8 mouse cellular contexts compared by ENCODE assay signal in genomic region chr1:155972146-155973067, GRCm38 (mm10). TPM values are rescaled to one million over a fixed set of nuclear protein-coding genes. Genes with fewer than 3 reads are reported as not detected.
DNase-seq lines count a peak whose midpoint lies in the region; ATAC-seq lines count a peak whose summit lies in the region.

No protein-coding gene starts in this region.

- DNase-seq in heart, postnatal 10 days = no peak
- DNase-seq in A20 (ENCODE audit: low read depth, low spot score) (peak; percentile 79), R1 (ENCODE audit: low read depth, low spot score) (peak; percentile 34)
- peak; percentile 32 for DNase-seq in forebrain, embryonic 14.5 days (ENCODE audit: low spot score)
- no peak for DNase-seq in liver, embryonic 13.5 days
- DNase-seq in adrenal gland, adult 2 months = no peak

- H3K9me3 ChIP-seq in heart, embryonic 14.5 days (ENCODE audit: control insufficient read depth, low read length) = no peaks in the 10 kb centered on the region
- H3K9me3 ChIP-seq in forebrain, embryonic 14.5 days (replicated peaks; ENCODE audit: control insufficient read depth, low read length) = no peaks in the 10 kb centered on the region
- no peaks in the 10 kb centered on the region for H3K9me3 ChIP-seq in liver, embryonic 13.5 days (replicated peaks)
- no peaks in the 10 kb centered on the region for H3K9me3 ChIP-seq in neural tube, embryonic 15.5 days (replicated peaks)

- H3K27me3 ChIP-seq in heart, embryonic 14.5 days (ENCODE audit: control insufficient read depth, insufficient read depth, low read length) = no peaks in the 10 kb centered on the region
- H3K27me3 ChIP-seq in forebrain, embryonic 14.5 days (replicated peaks; ENCODE audit: control insufficient read depth, insufficient read depth, low read length) = no peaks in the 10 kb centered on the region
- H3K27me3 ChIP-seq in liver, embryonic 13.5 days = no peaks in the 10 kb centered on the region
- no peaks in the 10 kb centered on the region for H3K27me3 ChIP-seq in neural tube, embryonic 15.5 days (replicated peaks)

- WGBS in heart, embryonic 14.5 days = 2% methylated on average over 51 of the region's 51 CpGs
- 2% methylated on average over 41 of the region's 51 CpGs for WGBS in forebrain, embryonic 14.5 days
- WGBS in liver, embryonic 13.5 days (ENCODE audit: insufficient replicate concordance) = 2% methylated on average over 35 of the region's 51 CpGs
- 2% methylated on average over 49 of the region's 51 CpGs for WGBS in neural tube, embryonic 15.5 days

- peak overlapping the region; percentile 99 for H3K9ac ChIP-seq in heart, embryonic 14.5 days (ENCODE audit: low read length)
- H3K9ac ChIP-seq in forebrain, embryonic 14.5 days (ENCODE audit: low read length) = peak overlapping the region; percentile 97
- H3K9ac ChIP-seq in liver, embryonic 13.5 days = peak overlapping the region; percentile 99
- peak overlapping the region; percentile 100 for H3K9ac ChIP-seq in neural tube, embryonic 15.5 days (replicated peaks)

- H3K36me3 ChIP-seq in heart, embryonic 14.5 days (ENCODE audit: control insufficient read depth, insufficient read depth, low read length) = no peaks in the 10 kb centered on the region
- H3K36me3 ChIP-seq in forebrain, embryonic 14.5 days (ENCODE audit: control insufficient read depth, insufficient read depth, low read length) = no peaks in the 10 kb centered on the region
- no peaks in the 10 kb centered on the region for H3K36me3 ChIP-seq in liver, embryonic 13.5 days
- no peaks in the 10 kb centered on the region for H3K36me3 ChIP-seq in neural tube, embryonic 15.5 days

- H3K4me3 ChIP-seq in heart, embryonic 14.5 days (ENCODE audit: control insufficient read depth in 1 of 2, insufficient read depth in 1 of 2, low read depth in 1 of 2, low read length in 2 of 2) = peak overlapping the region; percentile 98 to 100
- H3K4me3 ChIP-seq in forebrain, embryonic 14.5 days (ENCODE audit: low read depth, low read length) = peak overlapping the region; percentile 98
- peak overlapping the region; percentile 97 for H3K4me3 ChIP-seq in liver, embryonic 13.5 days (replicated peaks)
- H3K4me3 ChIP-seq in neural tube, embryonic 15.5 days (replicated peaks) = peak overlapping the region; percentile 98

- peak overlapping the region; percentile 78 for H3K4me2 ChIP-seq in heart, embryonic 14.5 days (ENCODE audit: low read length)
- peak overlapping the region; percentile 70 for H3K4me2 ChIP-seq in forebrain, embryonic 14.5 days (ENCODE audit: low read length)
- H3K4me2 ChIP-seq in liver, embryonic 13.5 days = peak overlapping the region; percentile 74
- peak overlapping the region; percentile 73 for H3K4me2 ChIP-seq in neural tube, embryonic 15.5 days

- H3K4me1 ChIP-seq in heart, embryonic 14.5 days (ENCODE audit: control insufficient read depth in 2 of 2, insufficient read depth in 2 of 2, low read length in 2 of 2) = peaks cover 2 to 10% of the 10 kb centered on the region in 2 experiments; a peak in 3 of 4 replicates
- peaks cover 9% of the 10 kb centered on the region; the same call in 1 of the 2 replicates for H3K4me1 ChIP-seq in forebrain, embryonic 14.5 days (ENCODE audit: control insufficient read depth, insufficient read depth, low read length)
- peaks cover 52% of the 10 kb centered on the region for H3K4me1 ChIP-seq in liver, embryonic 13.5 days (replicated peaks)
- H3K4me1 ChIP-seq in neural tube, embryonic 15.5 days = peaks cover 36% of the 10 kb centered on the region

- peak overlapping the region; percentile 73 to 94 for H3K27ac ChIP-seq in heart, embryonic 14.5 days (replicated peaks in 1 of 2; ENCODE audit: control insufficient read depth in 1 of 2, insufficient read depth in 1 of 2, low read depth in 2 of 2, low read length in 2 of 2)
- H3K27ac ChIP-seq in forebrain, embryonic 14.5 days (ENCODE audit: low read depth, low read length) = peak overlapping the region; percentile 90
- H3K27ac ChIP-seq in liver, embryonic 13.5 days = peak overlapping the region; percentile 97
- H3K27ac ChIP-seq in neural tube, embryonic 15.5 days (replicated peaks) = peak overlapping the region; percentile 99

- intact Hi-C loops in heart, postnatal 10 days (cut with DNase I) = loop anchor here (2.0 kb wide), 1 partner anchor 62 kb away; the partner anchor contains the start of gene Tor1aip2

- ATAC-seq in heart, embryonic 14.5 days (ENCODE audit: insufficient number of reproducible peaks, insufficient read depth, low FRiP score, low read depth) = peak; percentile 52
- peak; percentile 73 for ATAC-seq in forebrain, embryonic 14.5 days
- ATAC-seq in liver, embryonic 13.5 days (ENCODE audit: low read depth) = peak; percentile 66
- peak; percentile 18 for ATAC-seq in neural tube, embryonic 15.5 days (ENCODE audit: low FRiP score)

RNA-seq across cellular contexts. Expression of gene Cep350, which starts 0.6 kb away (rescaled TPM):
- polyA plus RNA-seq in heart, embryonic 14.5 days (2014; fragmentation: Nextera tagmentation; extraction: Ambion mirVana) = 7.6 and 11.3 TPM in 2 replicates
- total RNA-seq in heart, postnatal 10 days (2021) = 10 to 100 TPM; 37.3 to 41.0 TPM
- polyA plus RNA-seq in forebrain, embryonic 14.5 days (2014; fragmentation: Nextera tagmentation; extraction: Ambion mirVana) = 8.1 and 10.1 TPM in 2 replicates
- 5.0 TPM in 2 replicates for polyA plus RNA-seq in liver, embryonic 13.5 days (2015; fragmentation: Nextera tagmentation; extraction: Ambion mirVana)
- 9.1 and 10.1 TPM in 2 replicates for polyA plus RNA-seq in neural tube, embryonic 15.5 days (2015; fragmentation: Nextera tagmentation; extraction: Ambion mirVana)
- total RNA-seq in adrenal gland, adult 2 months (2021) = 10 to 100 TPM; 27.3 to 32.7 TPM
- 1.7 TPM in 2 replicates for polyA plus RNA-seq in adrenal gland, adult 2 months (2012; rRNA removed)

Comparison
In these comparisons a context has a peak if more than half of its experiments do, and no peak if none do; other contexts are left out.
1. ATAC-seq: peak in every context shown above with its lines; median percentile 73 in forebrain, embryonic 14.5 days; 66 in liver, embryonic 13.5 days; 52 in heart, embryonic 14.5 days; 18 in neural tube, embryonic 15.5 days.
2. DNase-seq: peak in A20 (single experiment), R1 (single experiment) and forebrain, embryonic 14.5 days (single experiment); none in heart, postnatal 10 days (0 of 2), liver, embryonic 13.5 days (single experiment) and adrenal gland, adult 2 months (single experiment).
3. Peak in every context shown above with its lines, with median percentiles within 50 percentile points of each other: H3K27ac ChIP-seq, H3K4me2 ChIP-seq, H3K4me3 ChIP-seq and H3K9ac ChIP-seq.